Comparison of ENCODE assay signal across 15 mouse cellular contexts in genomic region chr16:30591990-30592389, GRCm38 (mm10). TPM values are rescaled to one million over a fixed set of nuclear protein-coding genes. Genes with fewer than 3 reads are reported as not detected.
A peak's percentile ranks its signal among the peaks of the same experiment; 100 is the strongest.
DNase-seq lines count a peak whose midpoint lies in the region; ATAC-seq and TF ChIP-seq lines count a peak whose summit lies in the region.
"Had no signal": no experiment of that assay in that cellular context is flagged by ENCODE, and none has a peak within 500 bp of the region (broad histone marks: within the 10 kb centered on the region; RNA-seq: fewer than 3 reads in every experiment).

No protein-coding gene starts in this region.

- no peaks in the 10 kb centered on the region for H3K36me3 ChIP-seq in liver, postnatal 0 days (replicated peaks; ENCODE audit: insufficient read depth, low read length)
- no peaks in the 10 kb centered on the region for H3K36me3 ChIP-seq in liver, embryonic 12.5 days
- peaks cover 0 to 6% of the 10 kb centered on the region in 2 experiments; a peak in 2 of 4 replicates for H3K36me3 ChIP-seq in MEL (ENCODE audit: control insufficient read depth in 1 of 2, insufficient read depth in 2 of 2, low read length in 2 of 2)
- H3K36me3 ChIP-seq in splenic B cell, adult 2 months (ENCODE audit: control insufficient read depth, insufficient read depth, low read length, poor library complexity, severe bottlenecking) = no peaks in the 10 kb centered on the region
- H3K36me3 ChIP-seq: forebrain, embryonic 15.5 days had no signal

- no peak for ATAC-seq in liver, postnatal 0 days
- ATAC-seq in liver, embryonic 12.5 days = no peak
- ATAC-seq: forebrain, embryonic 15.5 days; inflammation-experienced regulatory T-cells, adult 6 months; Patski had no signal

- H3K27ac ChIP-seq in gastrocnemius, adult 2 months = no peak overlapping the region
- no peak overlapping the region for H3K27ac ChIP-seq in liver, postnatal 0 days (ENCODE audit: low read depth)
- H3K27ac ChIP-seq in liver, embryonic 12.5 days = no peak overlapping the region
- H3K27ac ChIP-seq in MEL (ENCODE audit: control insufficient read depth, low read depth, low read length) = no peak overlapping the region
- H3K27ac ChIP-seq: forebrain, embryonic 15.5 days had no signal

- H3K9ac ChIP-seq in liver, postnatal 0 days (replicated peaks) = no peak overlapping the region
- H3K9ac ChIP-seq in liver, embryonic 12.5 days = no peak overlapping the region
- no peak overlapping the region for H3K9ac ChIP-seq in MEL (ENCODE audit: control insufficient read depth, low read depth, low read length, poor library complexity, severe bottlenecking)
- H3K9ac ChIP-seq: forebrain, embryonic 15.5 days had no signal

- no peaks in the 10 kb centered on the region for H3K9me3 ChIP-seq in liver, postnatal 0 days (ENCODE audit: low read length)
- H3K9me3 ChIP-seq in liver, embryonic 12.5 days (replicated peaks) = no peaks in the 10 kb centered on the region
- H3K9me3 ChIP-seq in MEL (replicated peaks; ENCODE audit: insufficient read depth, low read length) = no peaks in the 10 kb centered on the region
- H3K9me3 ChIP-seq: forebrain, embryonic 15.5 days had no signal

- no peak overlapping the region for H3K4me2 ChIP-seq in liver, postnatal 0 days (ENCODE audit: low read depth, low read length)
- H3K4me2 ChIP-seq in liver, embryonic 12.5 days = no peak overlapping the region
- H3K4me2 ChIP-seq: forebrain, embryonic 15.5 days had no signal

- no peak for TF ChIP-seq POLR2A in MEL (IDR thresholded peaks at IDR 0.05; ENCODE audit: control insufficient read depth in 1 of 2, insufficient read depth in 1 of 2, low read depth in 1 of 2, low read length in 2 of 2, poor library complexity in 1 of 2)

- H3K27me3 ChIP-seq in liver, postnatal 0 days (ENCODE audit: insufficient read depth, low read length) = no peaks in the 10 kb centered on the region
- peaks cover 27% of the 10 kb centered on the region for H3K27me3 ChIP-seq in liver, embryonic 12.5 days (replicated peaks)
- H3K27me3 ChIP-seq in MEL (ENCODE audit: control insufficient read depth in 1 of 2, insufficient read depth in 2 of 2, low read length in 2 of 2) = peaks cover 0 to 1% of the 10 kb centered on the region in 2 experiments; a peak in 2 of 4 replicates
- no peaks in the 10 kb centered on the region for H3K27me3 ChIP-seq in splenic B cell, adult 2 months (ENCODE audit: control insufficient read depth, insufficient read depth, low read length, poor library complexity, severe bottlenecking)
- H3K27me3 ChIP-seq: Patski had no signal

- H3K79me2 ChIP-seq in MEL (ENCODE audit: control insufficient read depth, insufficient read depth, low read length, poor library complexity) = peaks cover 4% of the 10 kb centered on the region

- no peak overlapping the region for H3K4me3 ChIP-seq in gastrocnemius, adult 2 months
- no peak overlapping the region for H3K4me3 ChIP-seq in liver, postnatal 0 days (ENCODE audit: low read depth, low read length)
- H3K4me3 ChIP-seq in liver, embryonic 12.5 days = no peak overlapping the region
- H3K4me3 ChIP-seq in MEL (ENCODE audit: control insufficient read depth in 1 of 2, insufficient read depth in 1 of 2, low read depth in 2 of 2, low read length in 2 of 2) = no peak overlapping the region
- H3K4me3 ChIP-seq: forebrain, embryonic 15.5 days had no signal

- TF ChIP-seq RAD21 in MEL (IDR thresholded peaks at IDR 0.05; ENCODE audit: low read depth, low read length) = no peak; the same call in 1 of the 2 replicates

- intact Hi-C loops in gastrocnemius, adult 2 months (cut with DNase I) = no loop called here

- peak; percentile 25; the same call in 1 of the 2 replicates for TF ChIP-seq CTCF in gastrocnemius, adult 2 months (IDR thresholded peaks at IDR 0.05)
- TF ChIP-seq CTCF in liver, postnatal 0 days (IDR thresholded peaks at IDR 0.05; ENCODE audit: low read depth) = peak; percentile 41
- TF ChIP-seq CTCF in MEL (IDR thresholded peaks at IDR 0.05 in 2 of 3, conservative IDR thresholded peaks at IDR 0.05 in 1 of 3; ENCODE audit: control insufficient read depth in 1 of 3, insufficient read depth in 1 of 3, low read depth in 2 of 3, low read length in 3 of 3, poor library complexity in 1 of 3, severe bottlenecking in 1 of 3) = peak; percentile 55 to 75 (median 64)

- DNase-seq in gastrocnemius, adult 2 months = no peak
- no peak for DNase-seq in gastrocnemius, adult 18-20 months (ENCODE audit: low spot score)
- no peak for DNase-seq in liver, postnatal 0 days
- DNase-seq in MEL (ENCODE audit: low read depth, low spot score) = peak; percentile 43
- peak; percentile 27 for DNase-seq in splenic B cell, adult 2 months (ENCODE audit: low read depth, low spot score)
- no peak for DNase-seq in kidney, postnatal 4 days
- DNase-seq in layer of hippocampus, adult 18-20 months (ENCODE audit: low spot score in 2 of 2) = no peak
- DNase-seq: cerebellum, adult 8-10 months; gastrocnemius, postnatal 10 days; heart, postnatal 14 days; midbrain, embryonic 14.5 days had no signal

- TF ChIP-seq EP300 in liver, postnatal 0 days (IDR thresholded peaks at IDR 0.05; ENCODE audit: low read depth) = no peak
- TF ChIP-seq EP300 in MEL (IDR thresholded peaks at IDR 0.05; ENCODE audit: low read depth in 1 of 2, low read length in 2 of 2) = no peak

- 42% methylated on average over 3 of the region's 3 CpGs for WGBS in liver, postnatal 0 days (ENCODE audit: insufficient replicate concordance)
- 41% methylated on average over 3 of the region's 3 CpGs for WGBS in liver, embryonic 12.5 days (ENCODE audit: insufficient replicate concordance)

- H3K4me1 ChIP-seq in liver, postnatal 0 days (ENCODE audit: insufficient read depth) = peaks cover 7% of the 10 kb centered on the region
- peaks cover 15% of the 10 kb centered on the region for H3K4me1 ChIP-seq in liver, embryonic 12.5 days
- peaks cover 0 to 2% of the 10 kb centered on the region in 2 experiments; a peak in 3 of 4 replicates for H3K4me1 ChIP-seq in MEL (ENCODE audit: control insufficient read depth in 1 of 2, insufficient read depth in 2 of 2, low read length in 2 of 2)

TF ChIP-seq in MEL, 35 proteins besides CTCF, POLR2A, EP300 and RAD21:
- TF ChIP-seq ZC3H11A (IDR thresholded peaks at IDR 0.05; ENCODE audit: low read depth, low read length) (no peak), RCOR1 (IDR thresholded peaks at IDR 0.05; ENCODE audit: low read depth, low read length) (peak; percentile 28; the same call in 1 of the 2 replicates), MAX (IDR thresholded peaks at IDR 0.05; ENCODE audit: low read length) (no peak)
TF ChIP-seq in MEL: peak in this region for 1.

RNA-seq across cellular contexts. Expression of gene Lsg1, which starts 4.6 kb away (rescaled TPM):
- total RNA-seq in gastrocnemius, adult 2 months (2021) = 10 to 100 TPM; 19.5 to 20.2 TPM
- total RNA-seq in gastrocnemius, adult 18-20 months (2021) = 10 to 100 TPM; 18.6 to 18.9 TPM
- polyA plus RNA-seq in liver, postnatal 0 days (2015; fragmentation: Nextera tagmentation; extraction: Ambion mirVana) = 25.4 and 25.6 TPM in 2 replicates
- 49.2 and 50.9 TPM in 2 replicates for polyA plus RNA-seq in liver, embryonic 12.5 days (2016; fragmentation: Nextera tagmentation; extraction: Ambion mirVana)
- total RNA-seq in MEL (2012; rRNA removed) = 55.2 and 58.8 TPM in 2 replicates
- 10 to 100 TPM in 1 of 2 experiments, not detected in 1; 84.4 TPM for polyA plus RNA-seq in MEL (2012; ENCODE audit: insufficient read depth in 1 of 2, insufficient read length in 2 of 2, low read depth in 1 of 2, low replicate concordance in 2 of 2, missing spikeins in 1 of 2)
- total RNA-seq in layer of hippocampus, adult 18-20 months (2021) = 10 to 100 TPM; 18.6 to 23.3 TPM

RNA-seq across cellular contexts. Expression of gene Fam43a, which starts 7.5 kb away (rescaled TPM):
- 1 to 10 TPM; 4.7 to 6.9 TPM for total RNA-seq in gastrocnemius, adult 2 months (2021)
- total RNA-seq in gastrocnemius, adult 18-20 months (2021) = 1 to 10 TPM; 4.3 to 6.6 TPM
- polyA plus RNA-seq in liver, postnatal 0 days (2015; fragmentation: Nextera tagmentation; extraction: Ambion mirVana) = 6.1 and 6.8 TPM in 2 replicates
- polyA plus RNA-seq in liver, embryonic 12.5 days (2016; fragmentation: Nextera tagmentation; extraction: Ambion mirVana) = 8.8 and 9.2 TPM in 2 replicates
- total RNA-seq in MEL (2012; rRNA removed) = 0.08 and 0.20 TPM in 2 replicates
- under 1 TPM in 1 of 2 experiments, not detected in 1; 0.68 TPM for polyA plus RNA-seq in MEL (2012; ENCODE audit: insufficient read depth in 1 of 2, insufficient read length in 2 of 2, low read depth in 1 of 2, low replicate concordance in 2 of 2, missing spikeins in 1 of 2)
- 10 to 100 TPM; 11.0 to 13.2 TPM for total RNA-seq in layer of hippocampus, adult 18-20 months (2021)

RNA-seq across cellular contexts. Expression of gene Tmem44, which starts 41.3 kb away (rescaled TPM):
- 1 to 10 TPM; 1.7 to 2.1 TPM for total RNA-seq in gastrocnemius, adult 2 months (2021)
- total RNA-seq in gastrocnemius, adult 18-20 months (2021) = 1 to 10 TPM; 1.3 to 1.9 TPM
- polyA plus RNA-seq in liver, postnatal 0 days (2015; fragmentation: Nextera tagmentation; extraction: Ambion mirVana) = 0.73 and 0.89 TPM in 2 replicates
- polyA plus RNA-seq in liver, embryonic 12.5 days (2016; fragmentation: Nextera tagmentation; extraction: Ambion mirVana) = 1.5 and 1.7 TPM in 2 replicates
- total RNA-seq in MEL (2012; rRNA removed) = 0.46 and 0.50 TPM in 2 replicates
- 1 to 10 TPM in 1 of 2 experiments, not detected in 1; 1.4 TPM for polyA plus RNA-seq in MEL (2012; ENCODE audit: insufficient read depth in 1 of 2, insufficient read length in 2 of 2, low read depth in 1 of 2, low replicate concordance in 2 of 2, missing spikeins in 1 of 2)
- total RNA-seq in layer of hippocampus, adult 18-20 months (2021) = 10 to 100 TPM; 27.9 to 33.1 TPM

Comparison
In these comparisons a context has a peak if more than half of its experiments do, and no peak if none do; other contexts are left out.
1. DNase-seq: peak in MEL (single experiment) and splenic B cell, adult 2 months (single experiment); none in gastrocnemius, adult 2 months (single experiment), gastrocnemius, adult 18-20 months (single experiment), liver, postnatal 0 days (single experiment), kidney, postnatal 4 days (0 of 2) and layer of hippocampus, adult 18-20 months (0 of 2).
2. RNA of gene Tmem44, which starts 41.3 kb away (total RNA-seq): 27.9 to 33.1 TPM in layer of hippocampus, adult 18-20 months; 1.7 to 2.1 TPM in gastrocnemius, adult 2 months, 1.3 to 1.9 TPM in gastrocnemius, adult 18-20 months and 0.46 to 0.50 TPM in MEL; every median in the first group is over 4 times any median in the second.
3. Peak in every context shown above with its lines, with median percentiles within 50 percentile points of each other: CTCF ChIP-seq.